In the genomic region with DNA sequence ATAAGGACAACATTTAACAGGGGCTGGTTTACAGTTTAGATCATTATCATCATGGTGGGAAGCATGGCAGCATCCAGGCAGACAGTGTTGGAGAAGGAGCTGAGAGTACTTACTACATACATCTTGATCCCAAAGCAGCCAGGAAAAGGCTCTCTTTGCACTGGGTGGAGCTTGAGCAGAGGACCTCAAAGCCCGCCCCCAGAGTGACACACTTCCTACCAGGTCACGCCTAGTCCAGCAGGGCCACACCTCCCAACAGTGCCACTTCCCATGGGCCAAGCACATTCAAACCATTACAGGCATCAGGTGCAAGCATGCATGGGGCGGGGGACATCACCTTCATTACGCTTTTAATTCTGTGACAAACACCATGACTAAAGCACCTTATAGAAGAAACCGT, we compare ENCODE assay signal across 8 mouse cellular contexts. TPM values are rescaled to one million over a fixed set of nuclear protein-coding genes. Genes with fewer than 3 reads are reported as not detected.
DNase-seq lines count a peak whose midpoint lies in the region; ATAC-seq and TF ChIP-seq lines count a peak whose summit lies in the region.

No protein-coding gene starts in this region.

- H3K4me3 ChIP-seq in MEL (ENCODE audit: control insufficient read depth in 1 of 2, insufficient read depth in 1 of 2, low read depth in 2 of 2, low read length in 2 of 2): no peak overlapping the region
- no peak overlapping the region for H3K4me3 ChIP-seq in liver, embryonic 16.5 days (ENCODE audit: low read depth, low read length)
- H3K4me3 ChIP-seq in stomach, embryonic 16.5 days (replicated peaks; ENCODE audit: low read length): no peak overlapping the region
- H3K4me3 ChIP-seq in midbrain, embryonic 14.5 days (replicated peaks; ENCODE audit: low read depth, low read length): no peak overlapping the region

- H3K27ac ChIP-seq in MEL (ENCODE audit: control insufficient read depth, low read depth, low read length): no peak overlapping the region
- H3K27ac ChIP-seq in liver, embryonic 16.5 days (ENCODE audit: low read length): no peak overlapping the region
- H3K27ac ChIP-seq in stomach, embryonic 16.5 days (ENCODE audit: low read length): no peak overlapping the region
- no peak overlapping the region for H3K27ac ChIP-seq in midbrain, embryonic 14.5 days (replicated peaks; ENCODE audit: low read depth, low read length)

- no peaks in the 10 kb centered on the region for H3K27me3 ChIP-seq in MEL (ENCODE audit: control insufficient read depth in 1 of 2, insufficient read depth in 2 of 2, low read length in 2 of 2)
- H3K27me3 ChIP-seq in liver, embryonic 16.5 days (ENCODE audit: control insufficient read depth, insufficient read depth, low read depth, low read length): no peaks in the 10 kb centered on the region
- no peaks in the 10 kb centered on the region for H3K27me3 ChIP-seq in stomach, embryonic 16.5 days (ENCODE audit: control insufficient read depth, insufficient read depth, low read length)
- no peaks in the 10 kb centered on the region for H3K27me3 ChIP-seq in midbrain, embryonic 14.5 days (ENCODE audit: control insufficient read depth, insufficient read depth, low read length)

- H3K36me3 ChIP-seq in MEL (ENCODE audit: control insufficient read depth in 1 of 2, insufficient read depth in 2 of 2, low read length in 2 of 2): peaks cover 0 to 4% of the 10 kb centered on the region in 2 experiments; a peak in 1 of 4 replicates
- H3K36me3 ChIP-seq in liver, embryonic 16.5 days (ENCODE audit: control insufficient read depth, insufficient read depth): no peaks in the 10 kb centered on the region
- H3K36me3 ChIP-seq in stomach, embryonic 16.5 days (ENCODE audit: control insufficient read depth, insufficient read depth, low read length): no peaks in the 10 kb centered on the region
- no peaks in the 10 kb centered on the region for H3K36me3 ChIP-seq in midbrain, embryonic 14.5 days (ENCODE audit: control insufficient read depth, insufficient read depth, low read length)

- peaks cover 0 to 20% of the 10 kb centered on the region in 2 experiments; a peak in 2 of 4 replicates for H3K4me1 ChIP-seq in MEL (ENCODE audit: control insufficient read depth in 1 of 2, insufficient read depth in 2 of 2, low read length in 2 of 2)
- H3K4me1 ChIP-seq in liver, embryonic 16.5 days (ENCODE audit: control insufficient read depth, low read depth, low read length): peaks cover 32% of the 10 kb centered on the region
- peaks cover 24% of the 10 kb centered on the region for H3K4me1 ChIP-seq in stomach, embryonic 16.5 days (ENCODE audit: control insufficient read depth, insufficient read depth, low read length)
- peaks cover 18% of the 10 kb centered on the region for H3K4me1 ChIP-seq in midbrain, embryonic 14.5 days (ENCODE audit: control insufficient read depth, insufficient read depth, low read length)

- no peak for TF ChIP-seq EP300 in MEL (IDR thresholded peaks at IDR 0.05; ENCODE audit: low read depth in 1 of 2, low read length in 2 of 2)

- DNase-seq in CD4-positive, CD25-positive, alpha-beta regulatory T cell, adult 2 months (ENCODE audit: low read depth, low spot score): peak; percentile 51
- peak; percentile 80 for DNase-seq in MEL (ENCODE audit: low read depth, low spot score)
- peak; percentile 31 to 37 for DNase-seq in heart, adult 9 months (ENCODE audit: low spot score in 2 of 2)
- no peak for DNase-seq in midbrain, embryonic 14.5 days
- no peak for DNase-seq in urinary bladder, adult 18-20 months (ENCODE audit: low spot score in 2 of 2)

- no peak for TF ChIP-seq CTCF in MEL (IDR thresholded peaks at IDR 0.05 in 2 of 3, conservative IDR thresholded peaks at IDR 0.05 in 1 of 3; ENCODE audit: control insufficient read depth in 1 of 3, insufficient read depth in 1 of 3, low read depth in 2 of 3, low read length in 3 of 3, poor library complexity in 1 of 3, severe bottlenecking in 1 of 3)

- no peak for TF ChIP-seq POLR2A in MEL (IDR thresholded peaks at IDR 0.05; ENCODE audit: control insufficient read depth in 1 of 2, insufficient read depth in 1 of 2, low read depth in 1 of 2, low read length in 2 of 2, poor library complexity in 1 of 2)

- WGBS in liver, embryonic 16.5 days (ENCODE audit: insufficient replicate concordance): 31% methylated on average over 5 of the region's 5 CpGs
- WGBS in stomach, embryonic 16.5 days: 30% methylated on average over 5 of the region's 5 CpGs
- 40% methylated on average over 5 of the region's 5 CpGs for WGBS in midbrain, embryonic 14.5 days

- ATAC-seq in CD4-positive, CD25-positive, alpha-beta regulatory T cell, adult 4 months: no peak
- peak; percentile 57 for ATAC-seq in liver, embryonic 16.5 days (ENCODE audit: low read depth)
- ATAC-seq in stomach, embryonic 16.5 days (ENCODE audit: insufficient read depth, low FRiP score): no peak
- no peak for ATAC-seq in midbrain, embryonic 14.5 days (ENCODE audit: low FRiP score, low TSS enrichment)

- TF ChIP-seq RAD21 in MEL (IDR thresholded peaks at IDR 0.05; ENCODE audit: low read depth, low read length): no peak

- no peak overlapping the region for H3K9ac ChIP-seq in MEL (ENCODE audit: control insufficient read depth, low read depth, low read length, poor library complexity, severe bottlenecking)
- no peak overlapping the region for H3K9ac ChIP-seq in liver, embryonic 16.5 days (ENCODE audit: low read depth, low read length)
- no peak overlapping the region for H3K9ac ChIP-seq in stomach, embryonic 16.5 days (ENCODE audit: low read length)
- no peak overlapping the region for H3K9ac ChIP-seq in midbrain, embryonic 14.5 days (replicated peaks; ENCODE audit: low read length)

- H3K9me3 ChIP-seq in MEL (replicated peaks; ENCODE audit: insufficient read depth, low read length): no peaks in the 10 kb centered on the region
- no peaks in the 10 kb centered on the region for H3K9me3 ChIP-seq in liver, embryonic 16.5 days (replicated peaks; ENCODE audit: control insufficient read depth, low read length)
- no peaks in the 10 kb centered on the region for H3K9me3 ChIP-seq in stomach, embryonic 16.5 days (replicated peaks; ENCODE audit: control insufficient read depth, low read length)
- no peaks in the 10 kb centered on the region for H3K9me3 ChIP-seq in midbrain, embryonic 14.5 days (ENCODE audit: control insufficient read depth, low read length)

- peaks cover 26% of the 10 kb centered on the region for H3K79me2 ChIP-seq in MEL (ENCODE audit: control insufficient read depth, insufficient read depth, low read length, poor library complexity)

- H3K4me2 ChIP-seq in liver, embryonic 16.5 days (ENCODE audit: low read depth, low read length): peak overlapping the region; percentile 14; the same call in 1 of the 2 replicates
- H3K4me2 ChIP-seq in stomach, embryonic 16.5 days (ENCODE audit: low read depth, low read length): 0 out of 2 replicates have a peak overlapping the region, but pooled peaks have one; percentile 9
- H3K4me2 ChIP-seq in midbrain, embryonic 14.5 days (ENCODE audit: low read length): no peak overlapping the region

RNA-seq across cellular contexts. Expression of a gene that starts 2.2 kb away (rescaled TPM):
- 10 to 100 TPM; 26.7 to 29.1 TPM for polyA plus RNA-seq in CD4-positive, CD25-positive, alpha-beta regulatory T cell, adult 4 months (2017; shearing (Covaris generic))
- total RNA-seq in MEL (2012; rRNA removed): 29.6 and 32.7 TPM in 2 replicates
- polyA plus RNA-seq in MEL (2012; ENCODE audit: insufficient read depth in 1 of 2, insufficient read length in 2 of 2, low read depth in 1 of 2, low replicate concordance in 2 of 2, missing spikeins in 1 of 2): 100 to 1,000 TPM in 1 of 2 experiments, 10 to 100 TPM in 1; 54.5 to 260 TPM
- polyA plus RNA-seq in liver, embryonic 16.5 days (2015; fragmentation: Nextera tagmentation; extraction: Ambion mirVana): 20.9 and 21.2 TPM in 2 replicates
- 62.5 and 66.3 TPM in 2 replicates for polyA plus RNA-seq in stomach, embryonic 16.5 days (2015; fragmentation: Nextera tagmentation; extraction: Ambion mirVana)
- 106 and 116 TPM in 2 replicates for polyA plus RNA-seq in midbrain, embryonic 14.5 days (2014; fragmentation: Nextera tagmentation; extraction: Ambion mirVana)

RNA-seq across cellular contexts. Expression of a gene that starts 10.7 kb away (rescaled TPM):
- polyA plus RNA-seq in CD4-positive, CD25-positive, alpha-beta regulatory T cell, adult 4 months (2017; shearing (Covaris generic)): 10 to 100 TPM; 13.4 to 15.5 TPM
- total RNA-seq in MEL (2012; rRNA removed): 14.7 and 15.0 TPM in 2 replicates
- polyA plus RNA-seq in MEL (2012; ENCODE audit: insufficient read depth in 1 of 2, insufficient read length in 2 of 2, low read depth in 1 of 2, low replicate concordance in 2 of 2, missing spikeins in 1 of 2): 10 to 100 TPM in 1 of 2 experiments, not detected in 1; 70.6 TPM
- 6.0 and 7.5 TPM in 2 replicates for polyA plus RNA-seq in liver, embryonic 16.5 days (2015; fragmentation: Nextera tagmentation; extraction: Ambion mirVana)
- 11.8 and 13.9 TPM in 2 replicates for polyA plus RNA-seq in stomach, embryonic 16.5 days (2015; fragmentation: Nextera tagmentation; extraction: Ambion mirVana)
- polyA plus RNA-seq in midbrain, embryonic 14.5 days (2014; fragmentation: Nextera tagmentation; extraction: Ambion mirVana): 23.4 and 27.9 TPM in 2 replicates

RNA-seq across cellular contexts. Expression of a gene that starts 42.3 kb away (rescaled TPM):
- polyA plus RNA-seq in CD4-positive, CD25-positive, alpha-beta regulatory T cell, adult 4 months (2017; shearing (Covaris generic)): 100 to 1,000 TPM in 1 of 2 experiments, 10 to 100 TPM in 1; 89.2 to 116 TPM
- total RNA-seq in MEL (2012; rRNA removed): 1.0 and 1.5 TPM in 2 replicates
- polyA plus RNA-seq in MEL (2012; ENCODE audit: insufficient read depth in 1 of 2, insufficient read length in 2 of 2, low read depth in 1 of 2, low replicate concordance in 2 of 2, missing spikeins in 1 of 2): 1 to 10 TPM in 1 of 2 experiments, not detected in 1; 3.8 TPM
- polyA plus RNA-seq in liver, embryonic 16.5 days (2015; fragmentation: Nextera tagmentation; extraction: Ambion mirVana): 9.3 and 10.4 TPM in 2 replicates
- 25.5 and 28.7 TPM in 2 replicates for polyA plus RNA-seq in stomach, embryonic 16.5 days (2015; fragmentation: Nextera tagmentation; extraction: Ambion mirVana)
- 22.4 and 25.1 TPM in 2 replicates for polyA plus RNA-seq in midbrain, embryonic 14.5 days (2014; fragmentation: Nextera tagmentation; extraction: Ambion mirVana)

RNA-seq across cellular contexts. Expression of a gene that starts 42.5 kb away (rescaled TPM):
- 100 to 1,000 TPM; 265 to 359 TPM for polyA plus RNA-seq in CD4-positive, CD25-positive, alpha-beta regulatory T cell, adult 4 months (2017; shearing (Covaris generic))
- 38.3 and 38.7 TPM in 2 replicates for total RNA-seq in MEL (2012; rRNA removed)
- 10 to 100 TPM in 1 of 2 experiments, not detected in 1; 63.4 TPM for polyA plus RNA-seq in MEL (2012; ENCODE audit: insufficient read depth in 1 of 2, insufficient read length in 2 of 2, low read depth in 1 of 2, low replicate concordance in 2 of 2, missing spikeins in 1 of 2)
- 26.1 and 27.4 TPM in 2 replicates for polyA plus RNA-seq in liver, embryonic 16.5 days (2015; fragmentation: Nextera tagmentation; extraction: Ambion mirVana)
- 51.6 and 57.5 TPM in 2 replicates for polyA plus RNA-seq in stomach, embryonic 16.5 days (2015; fragmentation: Nextera tagmentation; extraction: Ambion mirVana)
- 45.2 and 47.3 TPM in 2 replicates for polyA plus RNA-seq in midbrain, embryonic 14.5 days (2014; fragmentation: Nextera tagmentation; extraction: Ambion mirVana)

RNA-seq across cellular contexts. Expression of a gene that starts 53.7 kb away (rescaled TPM):
- polyA plus RNA-seq in CD4-positive, CD25-positive, alpha-beta regulatory T cell, adult 4 months (2017; shearing (Covaris generic)): 10 to 100 TPM; 12.3 to 13.2 TPM
- 50.4 and 52.0 TPM in 2 replicates for total RNA-seq in MEL (2012; rRNA removed)
- 100 to 1,000 TPM in 1 of 2 experiments, not detected in 1; 210 TPM for polyA plus RNA-seq in MEL (2012; ENCODE audit: insufficient read depth in 1 of 2, insufficient read length in 2 of 2, low read depth in 1 of 2, low replicate concordance in 2 of 2, missing spikeins in 1 of 2)
- polyA plus RNA-seq in liver, embryonic 16.5 days (2015; fragmentation: Nextera tagmentation; extraction: Ambion mirVana): 23.4 and 30.1 TPM in 2 replicates
- polyA plus RNA-seq in stomach, embryonic 16.5 days (2015; fragmentation: Nextera tagmentation; extraction: Ambion mirVana): 51.3 and 53.7 TPM in 2 replicates
- 57.2 and 75.1 TPM in 2 replicates for polyA plus RNA-seq in midbrain, embryonic 14.5 days (2014; fragmentation: Nextera tagmentation; extraction: Ambion mirVana)

Comparison
In these comparisons a context has a peak if more than half of its experiments do, and no peak if none do; other contexts are left out.
1. DNase-seq: peak in CD4-positive, CD25-positive, alpha-beta regulatory T cell, adult 2 months (single experiment), MEL (single experiment) and heart, adult 9 months (2 of 2); none in midbrain, embryonic 14.5 days (single experiment) and urinary bladder, adult 18-20 months (0 of 2).